Mouse (Mus musculus) CD4-positive, CD25-positive, alpha-beta regulatory T cell (primary cell): ENCODE data around the gene Rhox3a. TPM values are rescaled to one million over a fixed set of nuclear protein-coding genes. Genes with fewer than 3 reads are reported as not detected.

Source experiments
- polyA plus RNA-seq: library from polyadenylated mRNA; unstranded; fragments of 100-300 nt; shearing (Covaris generic); gene quantifications from one replicate; pipeline ENCODE4 v1.2.1, GENCODE M21; 2017

Rhox3a gene
- not detected for polyA plus RNA-seq

GRCm38 (mm10) chrX:37249619-37250018 lies at the start of gene Rhox3a:
Gene Rhox3a, plus strand, starts transcription at chrX:37249919.

GRCm38 (mm10) chrX:37210941-37211340 lies 38.8 kb upstream of the Rhox3a start, which contains the start of gene Gm9:
Gene Gm9, minus strand, starts transcription at chrX:37211041.

GRCm38 (mm10) chrX:37222158-37222557 lies 27.6 kb upstream of the Rhox3a start, which contains the start of gene Rhox1:
Gene Rhox1, minus strand, starts transcription at chrX:37222258.

GRCm38 (mm10) chrX:37244676-37245075 lies 5.0 kb upstream of the Rhox3a start, which contains the start of gene Rhox2a:
Gene Rhox2a, plus strand, starts transcription at chrX:37244976.

GRCm38 (mm10) chrX:37265038-37265437 lies 15.3 kb downstream of the Rhox3a start, which contains the start of gene Rhox4a:
Gene Rhox4a, plus strand, starts transcription at chrX:37265338.

Other genes starting within 250 kb of the Rhox3a start
- not detected for gene Sowahd, start 201.1 kb upstream of the Rhox3a start, polyA plus RNA-seq
- gene Rpl39, start 164.5 kb upstream of the Rhox3a start, polyA plus RNA-seq = 449 TPM
- gene Upf3b, start 139.6 kb upstream of the Rhox3a start, polyA plus RNA-seq = 19.7 TPM
- gene Nkap, start 123.1 kb upstream of the Rhox3a start, polyA plus RNA-seq = 25.7 TPM
- gene Akap14, start 81.1 kb upstream of the Rhox3a start, polyA plus RNA-seq = not detected
- gene Ndufa1, start 58.8 kb upstream of the Rhox3a start, polyA plus RNA-seq = 234 TPM
- 13.2 TPM for gene Rnf113a1, start 58.7 kb upstream of the Rhox3a start, polyA plus RNA-seq
- gene Gm9, start 38.9 kb upstream of the Rhox3a start, polyA plus RNA-seq = not detected
- gene Rhox1, start 27.7 kb upstream of the Rhox3a start, polyA plus RNA-seq = not detected
- not detected for gene Rhox2a, start 4.9 kb upstream of the Rhox3a start, polyA plus RNA-seq
- not detected for gene Rhox4a, start 15.4 kb downstream of the Rhox3a start, polyA plus RNA-seq
- not detected for gene Rhox3a2, start 130.1 kb downstream of the Rhox3a start, polyA plus RNA-seq
- not detected for gene Rhox4a2, start 140.9 kb downstream of the Rhox3a start, polyA plus RNA-seq
- gene Rhox2b, start 162.1 kb downstream of the Rhox3a start, polyA plus RNA-seq = not detected
- gene Rhox4b, start 182.6 kb downstream of the Rhox3a start, polyA plus RNA-seq = not detected
- gene Rhox2c, start 203.8 kb downstream of the Rhox3a start, polyA plus RNA-seq = not detected
- not detected for gene Rhox3c, start 208.7 kb downstream of the Rhox3a start, polyA plus RNA-seq
- not detected for gene Rhox4c, start 230.4 kb downstream of the Rhox3a start, polyA plus RNA-seq
- gene Rhox2d, start 243.5 kb downstream of the Rhox3a start, polyA plus RNA-seq = not detected